Mouse (Mus musculus) cerebellum, adult 8-10 months (tissue): Measurements from ENCODE around the gene Npy.
A peak's percentile ranks its signal among the peaks of the same experiment; 100 is the strongest.

ENCODE experiments used
- DNase-seq: peaks from one replicate; pipeline ENCODE4 v3.0.0; 2022

The Npy gene

GRCm38 (mm10) chr6:49821961-49822870 is at the start of gene Npy:
Npy (plus strand) TSS chr6:49822710.
- peak; percentile 3 for DNase-seq

- no peak for DNase-seq
Measured at GRCm38 (mm10) chr6:49775006-49775405, 47.5 kb upstream of the Npy start.

- peak; percentile 7 for DNase-seq
Measured at GRCm38 (mm10) chr6:49778109-49778508, 44.4 kb upstream of the Npy start.

- no peak for DNase-seq
Measured at GRCm38 (mm10) chr6:49778729-49779128, 43.8 kb upstream of the Npy start.

GRCm38 (mm10) chr6:49779606-49780005 is 42.9 kb upstream of the Npy start:
- no peak for DNase-seq

GRCm38 (mm10) chr6:49780846-49781400 is 41.6 kb upstream of the Npy start:
- no peak for DNase-seq

- DNase-seq: no peak
Measured at GRCm38 (mm10) chr6:49781852-49782251, 40.7 kb upstream of the Npy start.

- no peak for DNase-seq
Measured at GRCm38 (mm10) chr6:49782679-49783078, 39.8 kb upstream of the Npy start.

- DNase-seq: no peak
Measured at GRCm38 (mm10) chr6:49792524-49792923, 30.0 kb upstream of the Npy start.

- DNase-seq: no peak
Measured at GRCm38 (mm10) chr6:49804105-49804504, 18.4 kb upstream of the Npy start.

GRCm38 (mm10) chr6:49808076-49808475 is 14.4 kb upstream of the Npy start:
- no peak for DNase-seq

GRCm38 (mm10) chr6:49817183-49817582 is 5.3 kb upstream of the Npy start:
- no peak for DNase-seq

GRCm38 (mm10) chr6:49817625-49818024 is 4.9 kb upstream of the Npy start:
- no peak for DNase-seq

GRCm38 (mm10) chr6:49822871-49823230 is 341 bp downstream of the Npy start:
- no peak for DNase-seq

GRCm38 (mm10) chr6:49823371-49823770 is 861 bp downstream of the Npy start:
- no peak for DNase-seq

GRCm38 (mm10) chr6:49823821-49824220 is 1.3 kb downstream of the Npy start:
- DNase-seq: no peak

- DNase-seq: no peak
Measured at GRCm38 (mm10) chr6:49831579-49831978, 9.1 kb downstream of the Npy start.

GRCm38 (mm10) chr6:49856830-49857229 is 34.3 kb downstream of the Npy start:
- no peak for DNase-seq

- no peak for DNase-seq
Measured at GRCm38 (mm10) chr6:49867571-49867970, 45.1 kb downstream of the Npy start.

GRCm38 (mm10) chr6:49871071-49871470 is 48.6 kb downstream of the Npy start:
- DNase-seq: no peak

- no peak for DNase-seq
Measured at GRCm38 (mm10) chr6:49873556-49873955, 51.0 kb downstream of the Npy start.

GRCm38 (mm10) chr6:49875160-49875559 is 52.6 kb downstream of the Npy start:
- no peak for DNase-seq

- no peak for DNase-seq
Measured at GRCm38 (mm10) chr6:49875791-49876190, 53.3 kb downstream of the Npy start.
